Comparison of ENCODE assay signal across 29 mouse cellular contexts in the genomic region with DNA sequence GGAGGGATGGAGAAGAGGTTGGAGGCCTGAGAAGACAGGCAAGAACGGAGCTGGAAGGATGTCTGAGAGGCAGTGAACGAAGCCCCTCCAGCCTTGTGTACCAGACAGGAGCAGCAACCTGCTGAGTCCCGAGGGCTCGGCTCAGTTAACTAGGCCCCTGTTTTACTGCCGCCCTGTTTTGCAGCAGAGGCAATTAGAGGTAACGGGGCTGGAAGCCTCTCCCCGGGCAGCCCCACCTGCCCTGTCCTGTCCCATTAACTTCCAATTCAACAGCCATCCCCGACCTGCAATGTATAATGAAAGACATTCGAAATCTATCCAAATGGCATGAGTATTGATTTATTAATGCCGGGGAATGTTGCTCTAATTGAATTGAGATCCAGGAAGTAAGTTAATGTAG.
DNase-seq lines count a peak whose midpoint lies in the region; ATAC-seq and TF ChIP-seq lines count a peak whose summit lies in the region.
"Had no signal": no experiment of that assay in that cellular context is flagged by ENCODE, and none has a peak within 500 bp of the region (broad histone marks: within the 10 kb centered on the region; RNA-seq: fewer than 3 reads in every experiment).

No protein-coding gene starts in this region.

- no peak for ATAC-seq in midbrain, embryonic 11.5 days (ENCODE audit: low FRiP score)
- no peak; the same call in 1 of the 2 replicates for ATAC-seq in limb, embryonic 12.5 days (ENCODE audit: insufficient number of reproducible peaks, insufficient read depth, low FRiP score, low TSS enrichment, low read depth)
- ATAC-seq: activated CD4-positive, CD25-positive, alpha-beta regulatory T cell, adult 4 months; forebrain, embryonic 14.5 days; intestine, postnatal 0 days; lung, postnatal 0 days had no signal

- no peak overlapping the region for H3K27ac ChIP-seq in midbrain, embryonic 11.5 days (ENCODE audit: low read depth, low read length)
- H3K27ac ChIP-seq in midbrain, embryonic 10.5 days (replicated peaks), result no peak overlapping the region
- H3K27ac ChIP-seq in limb, embryonic 12.5 days, result no peak overlapping the region
- H3K27ac ChIP-seq: gastrocnemius, adult 2 months; limb, embryonic 15.5 days; liver, embryonic 13.5 days; midbrain, embryonic 12.5 days; neural tube, embryonic 12.5 days had no signal

- 75% methylated on average over 10 of the region's 10 CpGs for WGBS in midbrain, embryonic 11.5 days
- WGBS in midbrain, embryonic 10.5 days, result 83% methylated on average over 10 of the region's 10 CpGs
- WGBS in limb, embryonic 12.5 days, result 8% methylated on average over 10 of the region's 10 CpGs

- no peaks in the 10 kb centered on the region for H3K4me1 ChIP-seq in midbrain, embryonic 11.5 days (ENCODE audit: control insufficient read depth, insufficient read depth, low read length)
- no peaks in the 10 kb centered on the region for H3K4me1 ChIP-seq in midbrain, embryonic 10.5 days
- H3K4me1 ChIP-seq in limb, embryonic 12.5 days (replicated peaks), result peaks cover 10% of the 10 kb centered on the region
- H3K4me1 ChIP-seq: limb, embryonic 15.5 days; midbrain, embryonic 12.5 days; neural tube, embryonic 12.5 days had no signal

- peak; percentile 72 for DNase-seq in midbrain, embryonic 11.5 days (ENCODE audit: low spot score, missing footprints)
- no peak for DNase-seq in midbrain, embryonic 10.5 days (ENCODE audit: low spot score)
- DNase-seq in MN1 (ENCODE audit: low spot score), result peak; percentile 50
- peak; percentile 33 for DNase-seq in brain, embryonic 14.5 days (ENCODE audit: low read depth)
- no peak for DNase-seq in right cerebral cortex, postnatal 14 days
- DNase-seq in lung, postnatal 25 days (ENCODE audit: low spot score), result no peak
- DNase-seq: adrenal gland, adult 2 months; adrenal gland, postnatal 36 days; B cell, adult 2 months; cerebellum, adult 2 months; cerebellum, postnatal 14 days; gastrocnemius, adult 2 months; gastrocnemius, postnatal 36 days; heart, adult 18-20 months; heart, postnatal 36 days; kidney, postnatal 25 days; liver, embryonic 13.5 days; lung, adult 18-20 months; right cerebral cortex, adult 18-20 months; thymus, postnatal 4 days had no signal

- H3K4me3 ChIP-seq in midbrain, embryonic 11.5 days (ENCODE audit: low read depth, low read length), result no peak overlapping the region
- no peak overlapping the region for H3K4me3 ChIP-seq in midbrain, embryonic 10.5 days
- no peak overlapping the region for H3K4me3 ChIP-seq in limb, embryonic 12.5 days (replicated peaks)
- H3K4me3 ChIP-seq: gastrocnemius, adult 2 months; limb, embryonic 15.5 days; liver, embryonic 13.5 days; midbrain, embryonic 12.5 days; neural tube, embryonic 12.5 days had no signal

- no peak overlapping the region for H3K4me2 ChIP-seq in midbrain, embryonic 11.5 days
- 0 out of 2 replicates have a peak overlapping the region, but pooled peaks have one; percentile 4 for H3K4me2 ChIP-seq in limb, embryonic 12.5 days
- H3K4me2 ChIP-seq: heart, embryonic 11.5 days; limb, embryonic 15.5 days; liver, embryonic 13.5 days; midbrain, embryonic 12.5 days; neural tube, embryonic 12.5 days had no signal

- no peak for TF ChIP-seq CTCF in brain, embryonic 14.5 days (IDR thresholded peaks at IDR 0.05; ENCODE audit: borderline replicate concordance, extremely low read depth, insufficient read depth, insufficient read length)

- H3K9ac ChIP-seq in midbrain, embryonic 11.5 days (ENCODE audit: low read length), result no peak overlapping the region
- H3K9ac ChIP-seq in limb, embryonic 12.5 days (replicated peaks), result no peak overlapping the region
- H3K9ac ChIP-seq: limb, embryonic 15.5 days; liver, embryonic 13.5 days; midbrain, embryonic 12.5 days; neural tube, embryonic 12.5 days had no signal

- no peaks in the 10 kb centered on the region for H3K9me3 ChIP-seq in midbrain, embryonic 11.5 days (ENCODE audit: control insufficient read depth, low read length)
- no peaks in the 10 kb centered on the region; the same call in 1 of the 2 replicates for H3K9me3 ChIP-seq in midbrain, embryonic 10.5 days (replicated peaks)
- H3K9me3 ChIP-seq in limb, embryonic 12.5 days, result peaks cover 7% of the 10 kb centered on the region
- H3K9me3 ChIP-seq: limb, embryonic 15.5 days; neural tube, embryonic 12.5 days had no signal

- no peaks in the 10 kb centered on the region for H3K36me3 ChIP-seq in midbrain, embryonic 11.5 days (ENCODE audit: control insufficient read depth, insufficient read depth, low read length)
- H3K36me3 ChIP-seq in midbrain, embryonic 10.5 days, result no peaks in the 10 kb centered on the region
- no peaks in the 10 kb centered on the region for H3K36me3 ChIP-seq in limb, embryonic 12.5 days
- H3K36me3 ChIP-seq: limb, embryonic 15.5 days; liver, embryonic 13.5 days; midbrain, embryonic 12.5 days; neural tube, embryonic 12.5 days had no signal

- TF ChIP-seq POLR2A in brain, embryonic 14.5 days (IDR thresholded peaks at IDR 0.05; ENCODE audit: borderline replicate concordance, extremely low read depth, insufficient read depth, insufficient read length, poor library complexity, severe bottlenecking), result no peak

- H3K27me3 ChIP-seq in midbrain, embryonic 11.5 days (ENCODE audit: control insufficient read depth, insufficient read depth, low read length), result no peaks in the 10 kb centered on the region
- H3K27me3 ChIP-seq in midbrain, embryonic 10.5 days (ENCODE audit: low read depth, poor library complexity, severe bottlenecking), result peaks cover under 1% of the 10 kb centered on the region; the same call in 1 of the 2 replicates
- H3K27me3 ChIP-seq in limb, embryonic 12.5 days, result peaks cover 17% of the 10 kb centered on the region
- H3K27me3 ChIP-seq: liver, embryonic 13.5 days had no signal

Comparison
In these comparisons a context has a peak if more than half of its experiments do, and no peak if none do; other contexts are left out.
1. DNase-seq: peak in midbrain, embryonic 11.5 days (single experiment), MN1 (single experiment) and brain, embryonic 14.5 days (single experiment); none in midbrain, embryonic 10.5 days (single experiment), right cerebral cortex, postnatal 14 days (single experiment) and lung, postnatal 25 days (single experiment).